Mouse (Mus musculus) lung, postnatal 0 days (tissue): Measurements from ENCODE around the gene Depdc5. TPM values are rescaled to one million over a fixed set of nuclear protein-coding genes. Genes with fewer than 3 reads are reported as not detected.

Experiments
- ATAC-seq: fragments of 200-750 bp; cut with Nextera tagmentation; 2 replicates; pipeline ENCODE4 v1.8.0; 2017; ENCODE audit warnings: moderate library complexity
- DNase-seq: peaks from one replicate; pipeline ENCODE4 v3.0.0-alpha.2; 2016; ENCODE audit warnings: low spot score
- H3K27ac ChIP-seq: fragments of 300-500 bp; sonication (generic); 2 replicates; pipeline ENCODE4 v1.5.1; 2014; ENCODE audit warnings: antibody characterized with exemption, mild to moderate bottlenecking, low read length, mixed read lengths
- H3K27me3 ChIP-seq: fragments of 300-500 bp; sonication (generic); replicated peaks from 2 replicates; pipeline ENCODE4 v1.6.1; 2014; ENCODE audit warnings: low read length, mixed read lengths; ENCODE audit not compliant: insufficient read depth
- H3K36me3 ChIP-seq: fragments of 300-500 bp; sonication (generic); 2 replicates; pipeline ENCODE4 v1.6.1; 2014; ENCODE audit warnings: low read length, mixed read lengths; ENCODE audit not compliant: insufficient read depth
- H3K4me1 ChIP-seq: fragments of 300-500 bp; sonication (generic); 2 replicates; pipeline ENCODE4 v1.6.1; 2014; ENCODE audit warnings: antibody characterized with exemption, low read depth, low read length, mixed read lengths; ENCODE audit not compliant: insufficient read depth
- H3K4me2 ChIP-seq: fragments of 300-500 bp; sonication (generic); replicated peaks from 2 replicates; pipeline ENCODE4 v1.6.1; 2014; ENCODE audit warnings: low read depth, mild to moderate bottlenecking, low read length, moderate library complexity, mixed read lengths
- H3K4me3 ChIP-seq: fragments of 300-500 bp; sonication (generic); 2 replicates; pipeline ENCODE4 v1.5.1; 2014; ENCODE audit warnings: low read depth, low read length
- H3K9ac ChIP-seq: fragments of 300-500 bp; sonication (generic); replicated peaks from 2 replicates; pipeline ENCODE4 v1.6.1; 2014; ENCODE audit warnings: low read depth, mild to moderate bottlenecking
- H3K9me3 ChIP-seq: fragments of 300-500 bp; sonication (generic); 2 replicates; pipeline ENCODE4 v1.6.1; 2016; ENCODE audit warnings: low read length, mixed read lengths
- CTCF ChIP-seq: IDR thresholded peaks from 2 replicates; pipeline ENCODE4 v1.5.1; 2016; ENCODE audit warnings: antibody characterized with exemption, mild to moderate bottlenecking
- EP300 ChIP-seq: IDR thresholded peaks from 2 replicates; pipeline ENCODE4 v1.6.1; 2016; ENCODE audit warnings: antibody characterized with exemption, mild to moderate bottlenecking, control low read depth
- WGBS: fragments of 180-500 bp; shearing (Covaris S2); extraction: QIAGEN DNeasy Blood & Tissue Kit; methylation state at CpG from one replicate; pipeline ENCODE4 v1.1.7; 2014; 5-methylcytosine and 5-hydroxymethylcytosine counted together
- polyA plus RNA-seq: library from polyadenylated mRNA; unstranded; fragments of >200 nt; fragmentation: Nextera tagmentation; extraction: Ambion mirVana; gene quantifications from 2 replicates; pipeline ENCODE4 v1.2.1, GENCODE M21; 2015

Gene Depdc5
- polyA plus RNA-seq, 1 experiment from 2014 or later = 7.3 TPM

- Histone ChIP-seq H3K4me3 (no peak overlapping the region), H3K4me2 (no peak overlapping the region), H3K9me3 (no peaks in the 10 kb centered on the region), H3K36me3 (0 out of 2 replicates have a peak, but pooled peaks cover 12% of the 10 kb centered on the region), H3K4me1 (no peaks in the 10 kb centered on the region), H3K27ac (no peak overlapping the region), H3K9ac (no peak overlapping the region), H3K27me3 (no peaks in the 10 kb centered on the region)
- no peak for ATAC-seq
- TF ChIP-seq CTCF (no peak), EP300 (no peak)
- WGBS = 69% methylated on average over 13 of the region's 13 CpGs
- no peak for DNase-seq
Measured at GRCm38 (mm10) chr5:32989959-32990640, 126.6 kb downstream of the Depdc5 start.

- Histone ChIP-seq H3K36me3 (0 out of 2 replicates have a peak, but pooled peaks cover 8% of the 10 kb centered on the region), H3K27me3 (no peaks in the 10 kb centered on the region), H3K4me1 (no peaks in the 10 kb centered on the region), H3K4me2 (no peak overlapping the region), H3K4me3 (no peak overlapping the region), H3K9ac (no peak overlapping the region), H3K27ac (no peak overlapping the region), H3K9me3 (no peaks in the 10 kb centered on the region)
- TF ChIP-seq CTCF (peak; percentile 53), EP300 (no peak)
- WGBS = 56% methylated on average over 8 of the region's 8 CpGs
- DNase-seq (peak; percentile 58), ATAC-seq (peak; percentile 80)
Measured at GRCm38 (mm10) chr5:32991152-32991551, 127.7 kb downstream of the Depdc5 start.

GRCm38 (mm10) chr5:32994471-32994870 is 131.0 kb downstream of the Depdc5 start:
- no peak overlapping the region for H3K4me2 ChIP-seq
- no peaks in the 10 kb centered on the region for H3K4me1 ChIP-seq
- H3K27me3 ChIP-seq = no peaks in the 10 kb centered on the region
- H3K9ac ChIP-seq = no peak overlapping the region
- DNase-seq (no peak), ATAC-seq (no peak)
- no peak overlapping the region for H3K27ac ChIP-seq
- H3K36me3 ChIP-seq = no peaks in the 10 kb centered on the region
- no peak for TF ChIP-seq CTCF
- no peak for TF ChIP-seq EP300
- H3K9me3 ChIP-seq = no peaks in the 10 kb centered on the region
- H3K4me3 ChIP-seq = no peak overlapping the region
- 31% methylated on average over 2 of the region's 2 CpGs for WGBS

DNA sequence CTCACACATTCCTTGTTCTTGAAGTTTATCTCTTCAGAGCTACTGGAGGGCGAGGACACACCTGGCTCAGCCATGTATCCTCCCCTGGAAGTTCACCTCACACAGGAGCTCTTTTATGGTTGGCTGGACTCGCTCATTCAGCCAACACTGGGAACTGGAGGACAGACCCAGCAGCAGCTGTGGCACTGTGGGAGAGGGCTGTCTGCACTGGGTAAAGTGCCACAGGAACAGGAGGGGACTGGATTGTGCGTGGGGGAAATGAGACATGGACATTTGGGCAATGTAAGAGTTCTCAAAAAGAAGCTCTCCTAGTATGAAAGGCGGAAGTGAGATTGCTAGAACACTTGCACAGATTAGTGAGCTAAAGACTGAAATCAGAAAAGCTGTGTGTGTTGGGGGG is 132.3 kb downstream of the Depdc5 start:
- H3K36me3 ChIP-seq = no peaks in the 10 kb centered on the region
- no peaks in the 10 kb centered on the region for H3K27me3 ChIP-seq
- WGBS = 65% methylated on average over 4 of the region's 4 CpGs
- no peak overlapping the region for H3K4me3 ChIP-seq
- H3K9ac ChIP-seq = no peak overlapping the region
- ATAC-seq (no peak), DNase-seq (no peak)
- no peak overlapping the region for H3K27ac ChIP-seq
- H3K9me3 ChIP-seq = no peaks in the 10 kb centered on the region
- no peak for TF ChIP-seq CTCF
- no peak for TF ChIP-seq EP300
- H3K4me2 ChIP-seq = no peak overlapping the region
- H3K4me1 ChIP-seq = no peaks in the 10 kb centered on the region

- WGBS = 75% methylated on average over 1 of the region's 1 CpGs
- Histone ChIP-seq H3K27ac (no peak overlapping the region), H3K9ac (no peak overlapping the region), H3K4me1 (no peaks in the 10 kb centered on the region), H3K36me3 (no peaks in the 10 kb centered on the region), H3K9me3 (no peaks in the 10 kb centered on the region), H3K4me2 (no peak overlapping the region), H3K27me3 (no peaks in the 10 kb centered on the region), H3K4me3 (no peak overlapping the region)
- no peak for DNase-seq
- ATAC-seq = no peak
- no peak for TF ChIP-seq CTCF
- no peak for TF ChIP-seq EP300
Measured at GRCm38 (mm10) chr5:32996560-32996959, 133.1 kb downstream of the Depdc5 start.

DNA sequence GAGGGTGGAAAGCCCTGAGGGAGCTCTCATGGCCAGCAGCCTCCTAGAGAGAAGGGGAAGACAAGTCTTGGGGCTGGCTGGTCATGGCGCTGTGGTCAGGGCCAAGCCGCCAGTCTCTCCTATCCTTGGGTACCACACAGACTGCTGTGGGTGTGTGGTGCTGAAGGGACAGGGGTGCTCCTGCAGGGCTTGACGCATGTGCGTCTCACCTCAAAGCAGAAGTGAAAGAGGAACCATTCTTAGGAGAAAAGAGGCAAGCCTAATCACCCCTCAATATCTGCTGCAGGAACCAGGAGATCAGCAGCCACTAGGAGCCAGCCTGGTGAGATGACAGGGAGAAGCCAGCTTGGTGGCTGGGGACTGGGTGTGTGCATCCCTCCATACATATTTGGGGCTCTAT is 134.2 kb downstream of the Depdc5 start:
- Histone ChIP-seq H3K9me3 (no peaks in the 10 kb centered on the region), H3K4me1 (no peaks in the 10 kb centered on the region), H3K27ac (no peak overlapping the region), H3K36me3 (no peaks in the 10 kb centered on the region), H3K9ac (no peak overlapping the region), H3K27me3 (no peaks in the 10 kb centered on the region), H3K4me3 (no peak overlapping the region), H3K4me2 (no peak overlapping the region)
- WGBS = 23% methylated on average over 4 of the region's 4 CpGs
- DNase-seq (peak; percentile 58), ATAC-seq (peak; percentile 56; the same call in 1 of the 2 replicates)
- TF ChIP-seq EP300 (no peak), CTCF (no peak)
